Mouse (Mus musculus): ENCODE measurements around the gene Rbbp6. TPM values are rescaled to one million over a fixed set of nuclear protein-coding genes. Genes with fewer than 3 reads are reported as not detected.

Rbbp6 gene
- polyA plus RNA-seq, 1 experiment from 2014 or later = 29.6 TPM

DNA sequence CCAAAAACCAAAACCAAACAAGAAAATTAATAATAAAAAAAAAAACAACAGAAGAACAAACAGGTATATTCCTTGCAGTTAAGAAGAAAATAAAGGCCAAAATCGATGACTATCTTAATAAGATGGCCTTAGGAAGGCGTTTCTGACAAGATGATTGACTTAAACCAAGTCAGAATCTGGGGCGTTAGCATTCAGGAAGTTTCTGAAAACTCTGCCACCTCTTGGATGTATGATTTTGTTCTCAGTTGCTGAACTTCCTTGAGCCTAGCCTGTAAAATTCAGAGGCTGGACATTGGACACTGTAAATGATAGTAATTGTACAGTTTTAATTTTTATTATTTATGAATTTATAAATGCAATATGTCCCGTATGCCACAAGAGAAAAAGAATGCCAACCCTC lies 3.3 kb downstream of the Rbbp6 start:
- Histone ChIP-seq H3K9me3 (replicated peaks; ENCODE audit: control insufficient read depth, low read length) (no peaks in the 10 kb centered on the region), H3K27me3 (replicated peaks; ENCODE audit: control insufficient read depth, insufficient read depth, low read length) (no peaks in the 10 kb centered on the region), H3K4me3 (ENCODE audit: low read depth, low read length) (peak overlapping the region; percentile 98; the same call in 1 of the 2 replicates), H3K4me1 (ENCODE audit: control insufficient read depth, insufficient read depth, low read length) (peaks cover 17% of the 10 kb centered on the region), H3K9ac (ENCODE audit: low read length) (peak overlapping the region; percentile 99), H3K36me3 (ENCODE audit: control insufficient read depth, insufficient read depth, low read length) (peaks cover 7% of the 10 kb centered on the region; the same call in 1 of the 2 replicates), H3K4me2 (ENCODE audit: low read length) (peak overlapping the region; percentile 56), H3K27ac (ENCODE audit: low read depth, low read length) (no peak overlapping the region)
- peak; percentile 15 for DNase-seq (ENCODE audit: low spot score)
- no peak for ATAC-seq
- WGBS = 67% methylated on average over 4 of the region's 4 CpGs

DNA sequence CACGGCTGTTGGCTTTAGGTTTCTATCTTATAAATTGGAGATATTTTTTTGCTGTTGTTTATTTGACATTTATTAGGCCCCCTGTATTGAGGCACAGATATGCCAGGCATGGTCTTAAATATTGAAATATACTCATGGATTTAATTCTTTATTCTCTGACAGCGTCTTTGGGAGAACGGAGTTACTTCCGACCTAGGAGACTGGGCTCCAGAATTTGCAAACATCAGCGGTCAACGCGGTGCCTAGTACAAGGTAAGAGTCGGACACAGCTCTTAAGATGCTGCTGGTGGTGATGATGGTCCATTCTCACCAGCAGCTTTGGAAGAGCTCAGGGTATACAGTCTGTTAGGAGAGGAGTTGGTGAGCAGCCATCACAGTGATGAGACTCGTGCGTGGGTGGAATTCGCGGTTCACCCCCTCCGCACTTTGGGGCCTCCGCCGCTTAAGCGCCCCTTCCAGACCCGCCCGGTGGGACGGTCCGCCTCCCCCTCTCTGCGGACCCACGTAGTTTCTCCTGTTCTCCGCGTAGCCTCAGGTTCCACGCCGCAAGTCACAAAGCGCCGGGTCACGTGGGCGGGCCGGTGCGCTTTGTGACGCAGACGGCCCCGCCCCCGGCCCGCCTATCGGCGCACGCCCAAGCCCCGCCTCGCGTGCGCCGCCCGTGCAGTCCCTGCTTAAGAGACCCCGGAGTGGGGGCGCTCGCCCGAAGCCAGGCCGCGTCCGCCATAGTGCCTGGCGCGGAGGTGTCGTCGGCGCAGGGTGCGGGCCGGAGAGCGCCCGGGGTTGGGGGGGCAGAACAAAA lies 3.9 kb downstream of the Rbbp6 start:
- DNase-seq (ENCODE audit: low spot score) (peak; percentile 97), ATAC-seq (peak; percentile 99)
- H3K4me2 ChIP-seq (ENCODE audit: low read length) = peak overlapping the region; percentile 90
- H3K4me3 ChIP-seq (ENCODE audit: low read depth, low read length) = peak overlapping the region; percentile 98
- H3K9me3 ChIP-seq (replicated peaks; ENCODE audit: control insufficient read depth, low read length) = no peaks in the 10 kb centered on the region
- peak overlapping the region; percentile 99 for H3K9ac ChIP-seq (ENCODE audit: low read length)
- 1% methylated on average over 62 of the region's 62 CpGs for WGBS
- H3K27me3 ChIP-seq (replicated peaks; ENCODE audit: control insufficient read depth, insufficient read depth, low read length) = no peaks in the 10 kb centered on the region
- H3K36me3 ChIP-seq (ENCODE audit: control insufficient read depth, insufficient read depth, low read length) = peaks cover 7% of the 10 kb centered on the region; the same call in 1 of the 2 replicates
- H3K27ac ChIP-seq (ENCODE audit: low read depth, low read length) = peak overlapping the region; percentile 90
- peaks cover 20% of the 10 kb centered on the region for H3K4me1 ChIP-seq (ENCODE audit: control insufficient read depth, insufficient read depth, low read length)

DNA sequence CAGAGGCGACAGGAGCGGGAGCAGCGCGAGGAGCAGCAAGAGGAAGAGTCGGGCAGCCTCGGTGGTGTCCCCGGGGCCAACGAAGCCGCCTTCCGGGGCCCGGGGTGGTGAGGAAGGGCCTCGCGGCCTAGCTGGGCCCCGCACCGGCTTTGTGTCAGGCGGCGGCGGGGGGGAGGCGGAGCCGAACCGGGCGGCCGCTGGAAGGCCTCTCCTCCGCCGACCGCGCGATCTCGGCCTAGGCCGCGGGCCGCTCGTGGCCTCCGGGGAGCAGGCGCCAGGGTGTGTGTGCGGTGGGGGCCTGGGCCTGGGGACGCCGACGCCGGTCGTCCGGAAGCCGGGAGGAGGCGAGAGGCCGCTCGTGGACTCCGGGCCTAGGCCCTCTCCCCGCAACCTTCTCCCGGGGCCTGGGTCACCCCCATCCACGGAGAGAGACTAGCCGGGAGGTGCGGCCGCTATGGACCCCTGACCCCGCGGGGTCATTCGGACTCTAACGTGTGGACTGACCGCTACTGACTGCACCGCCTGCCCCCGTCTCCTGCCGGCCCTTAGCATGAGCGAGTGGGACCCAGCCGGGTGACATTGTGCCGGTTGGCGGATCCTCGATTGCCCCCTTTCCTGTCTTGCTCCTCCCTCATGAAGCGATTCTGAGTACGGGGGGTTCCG lies 4.8 kb downstream of the Rbbp6 start:
- H3K27ac ChIP-seq (ENCODE audit: low read depth, low read length) = peak overlapping the region; percentile 90
- peaks cover 22% of the 10 kb centered on the region for H3K4me1 ChIP-seq (ENCODE audit: control insufficient read depth, insufficient read depth, low read length)
- DNase-seq (ENCODE audit: low spot score) (peak; percentile 25), ATAC-seq (peak; percentile 55)
- no peaks in the 10 kb centered on the region for H3K9me3 ChIP-seq (replicated peaks; ENCODE audit: control insufficient read depth, low read length)
- peak overlapping the region; percentile 90 for H3K4me2 ChIP-seq (ENCODE audit: low read length)
- H3K9ac ChIP-seq (ENCODE audit: low read length) = peak overlapping the region; percentile 99
- H3K36me3 ChIP-seq (ENCODE audit: control insufficient read depth, insufficient read depth, low read length) = peaks cover 7% of the 10 kb centered on the region; the same call in 1 of the 2 replicates
- H3K4me3 ChIP-seq (ENCODE audit: low read depth, low read length) = peak overlapping the region; percentile 98
- under 1% methylated on average over 46 of the region's 69 CpGs for WGBS
- H3K27me3 ChIP-seq (replicated peaks; ENCODE audit: control insufficient read depth, insufficient read depth, low read length) = no peaks in the 10 kb centered on the region

DNA sequence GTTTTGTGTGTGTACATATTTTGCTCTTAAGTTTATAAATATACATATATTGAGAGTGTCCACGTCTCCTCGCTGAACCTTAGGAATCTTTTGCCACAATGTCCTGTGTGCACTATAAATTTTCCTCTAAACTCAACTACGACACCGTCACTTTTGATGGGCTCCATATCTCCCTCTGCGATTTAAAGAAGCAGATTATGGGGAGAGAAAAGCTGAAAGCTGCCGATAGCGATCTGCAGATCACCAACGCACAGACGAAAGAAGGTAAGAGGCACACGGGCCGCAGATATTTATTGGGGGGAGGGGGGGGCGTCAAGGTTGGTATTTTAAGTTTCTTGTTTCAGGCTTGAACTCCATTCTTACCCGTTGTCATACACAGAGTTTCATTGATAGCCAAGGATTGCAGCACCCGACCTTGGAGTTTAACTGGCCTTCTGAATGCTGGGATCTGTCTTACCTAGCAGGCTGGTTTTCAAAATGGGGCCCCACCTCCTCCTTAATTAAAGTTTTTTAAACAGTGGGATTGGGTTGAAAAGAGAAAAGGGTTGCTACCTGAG lies 5.5 kb downstream of the Rbbp6 start:
- DNase-seq (ENCODE audit: low spot score) = no peak
- Histone ChIP-seq H3K9me3 (replicated peaks; ENCODE audit: control insufficient read depth, low read length) (no peaks in the 10 kb centered on the region), H3K4me2 (ENCODE audit: low read length) (peak overlapping the region; percentile 90), H3K9ac (ENCODE audit: low read length) (peak overlapping the region; percentile 99), H3K4me3 (ENCODE audit: low read depth, low read length) (peak overlapping the region; percentile 98), H3K36me3 (ENCODE audit: control insufficient read depth, insufficient read depth, low read length) (peaks cover 7% of the 10 kb centered on the region; the same call in 1 of the 2 replicates), H3K4me1 (ENCODE audit: control insufficient read depth, insufficient read depth, low read length) (peaks cover 22% of the 10 kb centered on the region), H3K27ac (ENCODE audit: low read depth, low read length) (no peak overlapping the region), H3K27me3 (replicated peaks; ENCODE audit: control insufficient read depth, insufficient read depth, low read length) (no peaks in the 10 kb centered on the region)
- WGBS = 1% methylated on average over 14 of the region's 14 CpGs
- ATAC-seq = no peak

DNA sequence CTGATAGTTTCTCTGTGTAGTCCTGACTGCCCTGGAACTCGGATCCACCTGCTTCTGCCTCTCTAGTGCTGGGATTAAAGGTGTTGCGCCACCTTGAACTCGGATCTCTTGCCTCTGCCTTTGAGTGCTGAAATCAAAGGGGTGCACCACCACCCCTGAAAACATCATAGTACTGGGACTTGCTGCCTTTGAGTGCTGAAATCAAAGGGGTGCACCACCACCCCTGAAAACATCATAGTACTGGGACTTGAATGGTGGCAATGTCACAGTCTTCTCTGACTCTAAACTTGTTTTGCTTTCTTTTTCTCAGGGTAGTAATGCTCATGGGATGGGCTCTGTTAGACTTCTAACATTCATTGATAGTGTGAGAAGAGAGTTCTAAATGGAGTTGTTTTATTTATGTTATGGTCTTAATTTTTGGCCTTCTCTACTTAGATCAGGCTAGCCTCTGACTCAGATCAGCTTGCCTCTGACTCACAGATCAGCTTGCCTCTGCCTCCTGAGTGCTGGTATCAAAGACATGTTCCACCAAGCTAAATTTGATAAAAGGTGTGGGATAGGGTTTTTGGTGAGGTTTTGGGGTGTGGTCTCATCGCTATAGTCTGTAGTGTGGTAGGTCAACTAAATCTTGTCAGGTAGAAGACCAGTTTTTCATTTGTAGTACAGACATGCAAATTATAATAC lies 6.7 kb downstream of the Rbbp6 start:
- ATAC-seq (no peak), DNase-seq (ENCODE audit: low spot score) (no peak)
- Histone ChIP-seq H3K9me3 (replicated peaks; ENCODE audit: control insufficient read depth, low read length) (no peaks in the 10 kb centered on the region), H3K36me3 (ENCODE audit: control insufficient read depth, insufficient read depth, low read length) (peaks cover 16% of the 10 kb centered on the region), H3K27ac (ENCODE audit: low read depth, low read length) (no peak overlapping the region), H3K27me3 (replicated peaks; ENCODE audit: control insufficient read depth, insufficient read depth, low read length) (no peaks in the 10 kb centered on the region), H3K9ac (ENCODE audit: low read length) (peak overlapping the region; percentile 99; the same call in 1 of the 2 replicates), H3K4me1 (ENCODE audit: control insufficient read depth, insufficient read depth, low read length) (peaks cover 22% of the 10 kb centered on the region), H3K4me2 (ENCODE audit: low read length) (peak overlapping the region; percentile 90), H3K4me3 (ENCODE audit: low read depth, low read length) (peak overlapping the region; percentile 98)
- WGBS = 90% methylated on average over 4 of the region's 4 CpGs

DNA sequence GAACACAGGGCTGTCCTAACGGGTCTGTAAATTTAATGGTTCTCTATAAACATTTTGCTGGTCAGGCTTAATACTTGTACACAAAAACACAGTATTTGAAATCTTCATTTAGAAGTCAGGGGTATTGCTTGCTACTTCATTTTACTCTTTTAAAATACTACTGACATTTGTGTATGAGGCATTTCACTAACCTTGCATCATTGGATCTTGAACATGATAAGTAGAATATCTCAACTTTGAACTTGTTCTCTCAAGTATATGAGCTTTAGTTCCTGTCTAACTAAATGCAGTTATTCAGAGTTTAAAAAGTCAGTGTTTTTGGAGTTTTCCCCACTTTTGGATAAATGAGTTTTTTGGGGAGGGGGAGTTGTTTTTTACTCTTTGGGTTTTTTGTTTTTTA lies 14.0 kb downstream of the Rbbp6 start:
- ATAC-seq = no peak
- no peak for DNase-seq (ENCODE audit: low spot score)
- Histone ChIP-seq H3K27me3 (replicated peaks; ENCODE audit: control insufficient read depth, insufficient read depth, low read length) (no peaks in the 10 kb centered on the region), H3K36me3 (ENCODE audit: control insufficient read depth, insufficient read depth, low read length) (peaks cover 35% of the 10 kb centered on the region), H3K4me3 (ENCODE audit: low read depth, low read length) (no peak overlapping the region), H3K4me1 (ENCODE audit: control insufficient read depth, insufficient read depth, low read length) (0 out of 2 replicates have a peak, but pooled peaks cover 2% of the 10 kb centered on the region), H3K9me3 (replicated peaks; ENCODE audit: control insufficient read depth, low read length) (no peaks in the 10 kb centered on the region), H3K27ac (ENCODE audit: low read depth, low read length) (no peak overlapping the region), H3K9ac (ENCODE audit: low read length) (no peak overlapping the region), H3K4me2 (ENCODE audit: low read length) (no peak overlapping the region)
- WGBS = 92% methylated on average over 1 of the region's 1 CpGs

DNA sequence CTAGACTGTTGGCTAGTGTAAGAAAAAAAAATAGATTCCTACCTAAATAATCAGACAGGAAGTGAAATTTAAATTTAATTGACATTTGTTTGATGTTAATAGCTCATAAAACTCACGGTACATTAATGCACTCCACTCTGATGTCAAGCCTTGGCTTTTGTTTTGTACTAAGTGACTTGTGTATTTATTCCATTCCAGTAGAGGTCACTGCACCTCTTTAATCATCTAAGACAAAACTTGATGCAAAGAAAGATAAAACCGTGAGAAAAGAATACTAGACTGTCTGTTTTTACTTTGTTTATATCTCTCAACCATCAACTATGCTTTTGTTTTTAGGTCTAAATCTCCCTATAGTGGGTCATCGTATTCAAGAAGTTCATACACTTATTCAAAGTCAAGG lies 32.7 kb downstream of the Rbbp6 start:
- Histone ChIP-seq H3K4me2 (ENCODE audit: low read length) (no peak overlapping the region), H3K36me3 (ENCODE audit: control insufficient read depth, insufficient read depth, low read length) (peaks cover 86% of the 10 kb centered on the region), H3K9ac (ENCODE audit: low read length) (no peak overlapping the region), H3K4me1 (ENCODE audit: control insufficient read depth, insufficient read depth, low read length) (no peaks in the 10 kb centered on the region), H3K4me3 (ENCODE audit: low read depth, low read length) (no peak overlapping the region), H3K9me3 (replicated peaks; ENCODE audit: control insufficient read depth, low read length) (no peaks in the 10 kb centered on the region), H3K27me3 (replicated peaks; ENCODE audit: control insufficient read depth, insufficient read depth, low read length) (no peaks in the 10 kb centered on the region), H3K27ac (ENCODE audit: low read depth, low read length) (no peak overlapping the region)
- ATAC-seq = no peak
- no peak for DNase-seq (ENCODE audit: low spot score)
- 91% methylated on average over 3 of the region's 3 CpGs for WGBS

DNA sequence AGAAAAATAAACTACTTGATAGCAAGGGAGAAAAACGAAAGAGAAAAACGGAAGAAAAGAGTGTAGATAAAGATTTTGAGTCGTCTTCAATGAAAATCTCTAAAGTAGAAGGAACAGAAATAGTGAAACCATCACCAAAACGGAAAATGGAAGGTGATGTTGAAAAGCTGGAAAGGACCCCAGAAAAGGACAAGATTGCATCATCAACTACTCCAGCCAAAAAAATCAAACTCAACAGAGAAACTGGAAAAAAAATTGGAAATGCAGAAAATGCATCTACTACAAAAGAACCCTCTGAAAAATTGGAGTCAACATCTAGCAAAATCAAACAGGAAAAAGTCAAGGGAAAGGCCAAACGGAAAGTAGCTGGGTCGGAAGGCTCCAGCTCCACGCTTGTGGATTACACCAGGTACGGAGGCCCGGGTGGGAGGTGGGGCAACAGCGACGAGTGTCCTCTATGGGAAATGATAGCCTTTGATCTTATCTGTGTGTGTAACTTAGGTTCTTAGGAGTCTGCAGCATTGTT lies 34.4 kb downstream of the Rbbp6 start:
- no peak overlapping the region for H3K4me2 ChIP-seq (ENCODE audit: low read length)
- no peak overlapping the region for H3K9ac ChIP-seq (ENCODE audit: low read length)
- no peak overlapping the region for H3K4me3 ChIP-seq (ENCODE audit: low read depth, low read length)
- H3K27me3 ChIP-seq (replicated peaks; ENCODE audit: control insufficient read depth, insufficient read depth, low read length) = no peaks in the 10 kb centered on the region
- DNase-seq (ENCODE audit: low spot score) (no peak), ATAC-seq (no peak)
- peaks cover 88% of the 10 kb centered on the region for H3K36me3 ChIP-seq (ENCODE audit: control insufficient read depth, insufficient read depth, low read length)
- WGBS = 92% methylated on average over 11 of the region's 11 CpGs
- no peak overlapping the region for H3K27ac ChIP-seq (ENCODE audit: low read depth, low read length)
- no peaks in the 10 kb centered on the region for H3K4me1 ChIP-seq (ENCODE audit: control insufficient read depth, insufficient read depth, low read length)
- no peaks in the 10 kb centered on the region for H3K9me3 ChIP-seq (replicated peaks; ENCODE audit: control insufficient read depth, low read length)

Data from forebrain, embryonic 14.5 days (tissue).